Mouse (Mus musculus): ENCODE measurements around the gene Fkrp.

DNA sequence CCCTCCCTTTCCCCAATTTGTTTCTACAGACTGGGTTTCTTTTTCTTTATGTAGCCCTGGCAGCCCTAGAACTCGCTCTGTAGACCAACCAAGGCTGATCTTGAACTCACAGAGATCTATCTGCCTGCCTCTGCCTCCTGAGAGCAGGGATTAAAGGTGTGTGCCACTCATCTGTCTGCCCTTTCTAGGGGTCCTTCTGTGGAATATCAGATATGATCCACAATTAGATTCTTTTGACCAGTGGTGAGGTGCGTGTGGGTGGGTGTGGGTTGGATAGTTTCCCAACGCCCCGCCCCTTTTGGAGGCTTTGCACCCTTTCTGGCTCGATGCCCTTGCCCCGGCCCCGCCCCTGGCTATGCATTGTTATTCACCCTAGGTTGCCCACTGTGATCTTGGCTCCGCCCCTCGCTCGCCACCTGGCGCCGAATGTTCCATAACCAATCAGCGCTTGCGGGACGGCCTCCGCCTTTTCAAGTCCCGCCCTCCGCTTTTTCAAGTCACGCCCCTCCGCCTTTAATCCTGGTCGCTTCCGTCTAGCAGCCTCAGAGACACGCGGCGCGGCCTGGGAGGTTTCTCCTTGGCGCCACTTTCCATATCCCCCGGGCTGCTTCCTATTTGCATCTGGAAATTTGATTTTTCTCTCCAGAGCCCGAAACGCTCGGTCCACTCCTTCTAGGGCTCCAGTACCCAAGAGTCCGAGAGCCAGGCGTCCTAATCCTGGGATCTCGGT lies 35.5 kb downstream of the Fkrp start, which contains the start of gene Slc1a5:
- TF ChIP-seq CTCF (IDR thresholded peaks at IDR 0.05; ENCODE audit: borderline replicate concordance, extremely low read depth, insufficient read depth, insufficient read length) (no peak), POLR2A (IDR thresholded peaks at IDR 0.05; ENCODE audit: borderline replicate concordance, extremely low read depth, insufficient read depth, insufficient read length, poor library complexity, severe bottlenecking) (peak; percentile 67; the same call in 1 of the 2 replicates)

Data from brain, embryonic 14.5 days (tissue).